15 mouse cellular contexts compared by ENCODE assay signal in genomic region chr12:101782787-101783186, GRCm38 (mm10). TPM values are rescaled to one million over a fixed set of nuclear protein-coding genes. Genes with fewer than 3 reads are reported as not detected.
DNase-seq lines count a peak whose midpoint lies in the region; ATAC-seq and TF ChIP-seq lines count a peak whose summit lies in the region.
"Had no signal": no experiment of that assay in that cellular context is flagged by ENCODE, and none has a peak within 500 bp of the region (broad histone marks: within the 10 kb centered on the region; RNA-seq: fewer than 3 reads in every experiment).

No protein-coding gene starts in this region.

- no peaks in the 10 kb centered on the region for H3K79me2 ChIP-seq in MEL (ENCODE audit: control insufficient read depth, insufficient read depth, low read length, poor library complexity)

- ATAC-seq in erythroblast, adult 5-6 weeks (replicated peaks; ENCODE audit: low FRiP score, poor library complexity, severe bottlenecking), result no peak
- ATAC-seq: forebrain, embryonic 16.5 days had no signal

- peak; percentile 38 for DNase-seq in kidney, adult 9 months
- no peak for DNase-seq in kidney, adult 18-20 months
- DNase-seq in A20 (ENCODE audit: low read depth, low spot score), result peak; percentile 38
- DNase-seq in MEL (ENCODE audit: low read depth, low spot score), result peak; percentile 5
- DNase-seq in lung, adult 2 months, result no peak
- no peak for DNase-seq in urinary bladder, adult 18-20 months (ENCODE audit: low spot score in 2 of 2)
- no peak for DNase-seq in gastrocnemius, adult 8-10 months (ENCODE audit: low spot score in 2 of 2)
- DNase-seq: cerebellum, adult 9-10 months; heart, adult 18-20 months; kidney, postnatal 14 days; retina, postnatal 1 day had no signal

- no peak overlapping the region for H3K9ac ChIP-seq in MEL (ENCODE audit: control insufficient read depth, low read depth, low read length, poor library complexity, severe bottlenecking)
- H3K9ac ChIP-seq: limb, embryonic 15.5 days had no signal

- H3K4me1 ChIP-seq in MEL (ENCODE audit: control insufficient read depth in 1 of 2, insufficient read depth in 2 of 2, low read length in 2 of 2), result no peaks in the 10 kb centered on the region
- H3K4me1 ChIP-seq in lung, adult 2 months (ENCODE audit: control insufficient read depth, insufficient read depth, low read length), result peaks cover 3% of the 10 kb centered on the region

- H3K4me3 ChIP-seq in MEL (ENCODE audit: control insufficient read depth in 1 of 2, insufficient read depth in 1 of 2, low read depth in 2 of 2, low read length in 2 of 2), result no peak overlapping the region
- H3K4me3 ChIP-seq in lung, adult 2 months (replicated peaks; ENCODE audit: extremely low read depth, low read depth, low read length), result no peak overlapping the region
- H3K4me3 ChIP-seq: limb, embryonic 15.5 days had no signal

- TF ChIP-seq EP300 in MEL (IDR thresholded peaks at IDR 0.05; ENCODE audit: low read depth in 1 of 2, low read length in 2 of 2), result no peak

- no peak for TF ChIP-seq POLR2A in MEL (IDR thresholded peaks at IDR 0.05; ENCODE audit: control insufficient read depth in 1 of 2, insufficient read depth in 1 of 2, low read depth in 1 of 2, low read length in 2 of 2, poor library complexity in 1 of 2)
- TF ChIP-seq POLR2A in lung, adult 2 months (IDR thresholded peaks at IDR 0.05; ENCODE audit: borderline replicate concordance, extremely low read depth, low read depth, low read length), result no peak

- TF ChIP-seq RAD21 in MEL (IDR thresholded peaks at IDR 0.05; ENCODE audit: low read depth, low read length), result peak; percentile 35

- H3K9me3 ChIP-seq in MEL (replicated peaks; ENCODE audit: insufficient read depth, low read length), result no peaks in the 10 kb centered on the region
- H3K9me3 ChIP-seq: limb, embryonic 15.5 days had no signal

- H3K36me3 ChIP-seq in MEL (ENCODE audit: control insufficient read depth in 1 of 2, insufficient read depth in 2 of 2, low read length in 2 of 2), result no peaks in the 10 kb centered on the region

- WGBS in lung, adult 2 months, result 56% methylated on average over 2 of the region's 2 CpGs

- H3K27me3 ChIP-seq in MEL (ENCODE audit: control insufficient read depth in 1 of 2, insufficient read depth in 2 of 2, low read length in 2 of 2), result peaks cover 0 to 5% of the 10 kb centered on the region in 2 experiments; a peak in 2 of 4 replicates
- H3K27me3 ChIP-seq: limb, embryonic 15.5 days had no signal

- H3K27ac ChIP-seq in MEL (ENCODE audit: control insufficient read depth, low read depth, low read length), result no peak overlapping the region
- H3K27ac ChIP-seq: limb, embryonic 15.5 days had no signal

- TF ChIP-seq CTCF in MEL (IDR thresholded peaks at IDR 0.05 in 2 of 3, conservative IDR thresholded peaks at IDR 0.05 in 1 of 3; ENCODE audit: control insufficient read depth in 1 of 3, insufficient read depth in 1 of 3, low read depth in 2 of 3, low read length in 3 of 3, poor library complexity in 1 of 3, severe bottlenecking in 1 of 3), result peak; percentile 22 to 47 (median 22); a peak in 5 of 6 replicates
- TF ChIP-seq CTCF in lung, adult 2 months (IDR thresholded peaks at IDR 0.05; ENCODE audit: insufficient read depth, low read length), result peak; percentile 65

TF ChIP-seq in MEL, 35 proteins besides CTCF, POLR2A, EP300 and RAD21:
- TF ChIP-seq GATA1 (IDR thresholded peaks at IDR 0.05; ENCODE audit: low read depth, low read length) (no peak), POLR2AphosphoS5 (IDR thresholded peaks at IDR 0.05; ENCODE audit: borderline replicate concordance, low read depth, low read length) (no peak), TAL1 (IDR thresholded peaks at IDR 0.05; ENCODE audit: low read length) (no peak), TCF12 (IDR thresholded peaks at IDR 0.05; ENCODE audit: low read depth, low read length) (no peak), MXI1 (IDR thresholded peaks at IDR 0.05; ENCODE audit: low read depth, low read length) (no peak), ZKSCAN1 (IDR thresholded peaks at IDR 0.05; ENCODE audit: low read depth, low read length) (no peak), NELFE (IDR thresholded peaks at IDR 0.05; ENCODE audit: low read depth, low read length) (no peak), CHD1 (IDR thresholded peaks at IDR 0.05; ENCODE audit: low read depth, low read length) (no peak), SMC3 (IDR thresholded peaks at IDR 0.05; ENCODE audit: low read depth, low read length) (0 out of 2 replicates have a peak, but pooled peaks have one; percentile 16)

RNA-seq across cellular contexts. Expression of gene Fbln5, which starts 36.1 kb away (rescaled TPM):
- total RNA-seq in MEL (2012; rRNA removed), result not detected in 2 replicates
- polyA plus RNA-seq in MEL (2012; ENCODE audit: insufficient read depth in 1 of 2, insufficient read length in 2 of 2, low read depth in 1 of 2, low replicate concordance in 2 of 2, missing spikeins in 1 of 2), result not detected
- polyA plus RNA-seq in lung, adult 2 months (2012; rRNA removed), result 126 and 133 TPM in 2 replicates
- not detected in 2 replicates for total RNA-seq in erythroblast, adult 5-6 weeks (2015; ENCODE audit: low replicate concordance)
- total RNA-seq in erythroblast, adult 5-6 weeks (2017; ENCODE audit: low replicate concordance), result 0.28 and 0.60 TPM in 2 replicates
- total RNA-seq in gastrocnemius, adult 8-10 months (2022), result 10 to 100 TPM in 2 of 4 experiments, 1 to 10 TPM in 2; 7.9 to 13.3 (median 10.9) TPM
- total RNA-seq: hematopoietic stem cell, adult 5-6 weeks had no signal

Comparison
In these comparisons a context has a peak if more than half of its experiments do, and no peak if none do; other contexts are left out.
1. DNase-seq: peak in kidney, adult 9 months (single experiment), A20 (single experiment) and MEL (single experiment); none in kidney, adult 18-20 months (single experiment), lung, adult 2 months (single experiment), urinary bladder, adult 18-20 months (0 of 2) and gastrocnemius, adult 8-10 months (0 of 2).